Mouse (Mus musculus) stomach, embryonic 15.5 days (tissue): ENCODE results near the gene Tgfbr3. TPM values are rescaled to one million over a fixed set of nuclear protein-coding genes. Genes with fewer than 3 reads are reported as not detected.

Experiments used
- ATAC-seq: fragments of 200-750 bp; cut with Nextera tagmentation; 2 replicates; pipeline ENCODE4 v1.8.0; 2017; ENCODE audit warnings: low read depth, moderate number of reproducible peaks, moderate TSS enrichment; ENCODE audit not compliant: insufficient read depth, low FRiP score
- H3K27ac ChIP-seq: fragments of 300-500 bp; sonication (generic); 2 replicates; pipeline ENCODE4 v1.5.1; 2015; ENCODE audit warnings: mild to moderate bottlenecking, inconsistent platforms
- H3K27me3 ChIP-seq: fragments of 300-500 bp; sonication (generic); replicated peaks from 2 replicates; pipeline ENCODE4 v1.6.1; 2015; ENCODE audit warnings: inconsistent platforms
- H3K36me3 ChIP-seq: fragments of 300-500 bp; sonication (generic); 2 replicates; pipeline ENCODE4 v1.6.1; 2015; ENCODE audit warnings: inconsistent platforms
- H3K4me1 ChIP-seq: fragments of 300-500 bp; sonication (generic); 2 replicates; pipeline ENCODE4 v1.6.1; 2015; ENCODE audit warnings: inconsistent platforms
- H3K4me2 ChIP-seq: fragments of 300-500 bp; sonication (generic); 2 replicates; pipeline ENCODE4 v1.6.1; 2015; ENCODE audit warnings: mild to moderate bottlenecking, inconsistent platforms
- H3K4me3 ChIP-seq: fragments of 300-500 bp; sonication (generic); replicated peaks from 2 replicates; pipeline ENCODE4 v1.5.1; 2015; ENCODE audit warnings: inconsistent platforms
- H3K9ac ChIP-seq: fragments of 300-500 bp; sonication (generic); 2 replicates; pipeline ENCODE4 v1.6.1; 2015; ENCODE audit warnings: inconsistent platforms
- H3K9me3 ChIP-seq: fragments of 300-500 bp; sonication (generic); 2 replicates; pipeline ENCODE4 v1.6.1; 2016; ENCODE audit warnings: inconsistent platforms
- WGBS: fragments of 180-500 bp; shearing (Covaris S2); methylation state at CpG from one replicate; pipeline ENCODE4 v1.1.7; 2015; 5-methylcytosine and 5-hydroxymethylcytosine counted together
- polyA plus RNA-seq: library from polyadenylated mRNA; unstranded; fragments of >200 nt; fragmentation: Nextera tagmentation; extraction: Ambion mirVana; gene quantifications from 2 replicates; pipeline ENCODE4 v1.2.1, GENCODE M21; 2015

Tgfbr3 gene
- polyA plus RNA-seq, 1 experiment from 2014 or later = 20.3 TPM

- H3K9ac ChIP-seq = no peak overlapping the region
- WGBS = 73% methylated on average over 7 of the region's 7 CpGs
- no peak for ATAC-seq
Observed at GRCm38 (mm10) chr5:107097314-107097713, 192.1 kb downstream of the Tgfbr3 start.

GRCm38 (mm10) chr5:107094233-107094632 is 195.2 kb downstream of the Tgfbr3 start:
- 39% methylated on average over 5 of the region's 5 CpGs for WGBS
- Histone ChIP-seq H3K27ac (no peak overlapping the region), H3K27me3 (no peaks in the 10 kb centered on the region), H3K4me3 (no peak overlapping the region), H3K9me3 (no peaks in the 10 kb centered on the region), H3K4me1 (peaks cover 16% of the 10 kb centered on the region; the same call in 1 of the 2 replicates), H3K9ac (no peak overlapping the region), H3K36me3 (no peaks in the 10 kb centered on the region), H3K4me2 (no peak overlapping the region)
- ATAC-seq = no peak

More at GRCm38 (mm10) chr5:107097314-107097713, 192.1 kb downstream of the Tgfbr3 start:
- Histone ChIP-seq H3K27ac (no peak overlapping the region), H3K4me1 (peaks cover 16% of the 10 kb centered on the region; the same call in 1 of the 2 replicates), H3K9me3 (no peaks in the 10 kb centered on the region), H3K27me3 (no peaks in the 10 kb centered on the region), H3K36me3 (no peaks in the 10 kb centered on the region), H3K4me3 (no peak overlapping the region), H3K4me2 (no peak overlapping the region)

GRCm38 (mm10) chr5:107093253-107093652 is 196.2 kb downstream of the Tgfbr3 start:
- Histone ChIP-seq H3K9ac (no peak overlapping the region), H3K4me1 (peaks cover 14% of the 10 kb centered on the region; the same call in 1 of the 2 replicates), H3K4me3 (no peak overlapping the region), H3K36me3 (no peaks in the 10 kb centered on the region), H3K27ac (no peak overlapping the region), H3K27me3 (no peaks in the 10 kb centered on the region), H3K9me3 (no peaks in the 10 kb centered on the region), H3K4me2 (no peak overlapping the region)
- ATAC-seq = no peak
- WGBS = 88% methylated on average over 3 of the region's 3 CpGs

DNA sequence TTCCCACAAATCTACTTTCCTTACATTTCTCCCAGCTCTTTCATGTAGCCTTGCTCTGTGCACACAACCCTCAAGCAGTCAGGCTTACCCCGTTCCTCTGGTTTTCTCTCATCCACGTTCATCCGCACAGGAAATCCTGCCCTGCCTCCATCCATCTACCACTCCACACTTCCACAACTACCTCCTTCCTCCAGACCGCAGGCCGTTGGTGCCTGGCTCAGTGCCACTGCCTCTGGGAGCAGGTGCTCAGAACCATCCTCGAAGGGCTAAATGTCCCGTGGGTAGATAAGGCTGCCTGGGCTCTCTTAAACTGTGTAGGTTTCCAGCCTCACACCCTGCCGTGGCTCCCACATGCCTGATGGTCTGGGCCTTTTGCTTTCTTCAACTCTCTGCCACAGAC is 197.3 kb downstream of the Tgfbr3 start:
- H3K4me2 ChIP-seq = no peak overlapping the region
- no peaks in the 10 kb centered on the region for H3K27me3 ChIP-seq
- ATAC-seq = no peak
- H3K4me3 ChIP-seq = no peak overlapping the region
- H3K9me3 ChIP-seq = no peaks in the 10 kb centered on the region
- no peaks in the 10 kb centered on the region for H3K36me3 ChIP-seq
- H3K9ac ChIP-seq = no peak overlapping the region
- 53% methylated on average over 8 of the region's 8 CpGs for WGBS
- peaks cover 19% of the 10 kb centered on the region for H3K4me1 ChIP-seq
- no peak overlapping the region for H3K27ac ChIP-seq

GRCm38 (mm10) chr5:107089966-107090365 is 199.5 kb downstream of the Tgfbr3 start:
- H3K4me3 ChIP-seq = no peak overlapping the region
- no peaks in the 10 kb centered on the region for H3K36me3 ChIP-seq
- no peak overlapping the region for H3K4me2 ChIP-seq
- no peaks in the 10 kb centered on the region for H3K27me3 ChIP-seq
- WGBS = 61% methylated on average over 5 of the region's 5 CpGs
- no peak for ATAC-seq
- H3K9ac ChIP-seq = no peak overlapping the region
- H3K4me1 ChIP-seq = peaks cover 24% of the 10 kb centered on the region
- no peak overlapping the region for H3K27ac ChIP-seq
- H3K9me3 ChIP-seq = no peaks in the 10 kb centered on the region

GRCm38 (mm10) chr5:107087829-107088808 is 201.3 kb downstream of the Tgfbr3 start:
- H3K36me3 ChIP-seq = no peaks in the 10 kb centered on the region
- H3K4me2 ChIP-seq = peak overlapping the region; percentile 41
- peak overlapping the region; percentile 90 for H3K27ac ChIP-seq
- ATAC-seq = peak; percentile 83
- no peaks in the 10 kb centered on the region for H3K27me3 ChIP-seq
- H3K4me3 ChIP-seq = no peak overlapping the region
- no peaks in the 10 kb centered on the region for H3K9me3 ChIP-seq
- no peak overlapping the region for H3K9ac ChIP-seq
- WGBS = 16% methylated on average over 12 of the region's 12 CpGs
- peaks cover 22% of the 10 kb centered on the region for H3K4me1 ChIP-seq

- Histone ChIP-seq H3K9ac (no peak overlapping the region), H3K36me3 (no peaks in the 10 kb centered on the region), H3K4me3 (no peak overlapping the region), H3K9me3 (no peaks in the 10 kb centered on the region), H3K27me3 (no peaks in the 10 kb centered on the region), H3K4me2 (no peak overlapping the region), H3K4me1 (peaks cover 22% of the 10 kb centered on the region), H3K27ac (peak overlapping the region; percentile 90)
- WGBS = 23% methylated on average over 2 of the region's 2 CpGs
- ATAC-seq = peak; percentile 61
Observed at GRCm38 (mm10) chr5:107087291-107087690, 202.1 kb downstream of the Tgfbr3 start.

DNA sequence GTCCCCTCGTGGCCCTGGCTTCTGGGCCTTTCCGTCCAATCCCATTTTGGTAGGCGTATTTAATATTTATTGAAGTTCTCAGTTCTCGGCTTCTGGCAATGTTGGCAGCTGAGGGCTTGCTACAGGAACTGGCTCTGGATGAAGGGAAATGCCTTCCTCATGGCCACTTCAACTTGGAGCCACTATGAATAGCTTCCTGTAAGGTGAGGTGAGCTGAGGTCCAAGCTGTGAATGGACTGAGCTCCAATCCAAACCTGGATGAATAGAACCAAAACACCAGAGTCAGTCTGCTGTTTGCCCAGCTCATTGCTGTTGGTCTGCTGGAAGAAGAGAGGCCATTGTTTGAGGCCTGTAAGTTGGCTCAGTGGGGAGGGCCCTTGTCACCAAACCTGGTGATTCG is 203.3 kb downstream of the Tgfbr3 start:
- H3K4me1 ChIP-seq = peaks cover 22% of the 10 kb centered on the region
- H3K9ac ChIP-seq = no peak overlapping the region
- H3K27me3 ChIP-seq = no peaks in the 10 kb centered on the region
- no peaks in the 10 kb centered on the region for H3K9me3 ChIP-seq
- no peak overlapping the region for H3K4me3 ChIP-seq
- H3K27ac ChIP-seq = no peak overlapping the region
- 84% methylated on average over 5 of the region's 5 CpGs for WGBS
- no peak for ATAC-seq
- no peaks in the 10 kb centered on the region for H3K36me3 ChIP-seq
- H3K4me2 ChIP-seq = no peak overlapping the region

GRCm38 (mm10) chr5:107084431-107084830 is 205.0 kb downstream of the Tgfbr3 start:
- 82% methylated on average over 4 of the region's 4 CpGs for WGBS
- Histone ChIP-seq H3K9ac (no peak overlapping the region), H3K27me3 (no peaks in the 10 kb centered on the region), H3K36me3 (no peaks in the 10 kb centered on the region), H3K4me3 (no peak overlapping the region), H3K4me2 (no peak overlapping the region), H3K4me1 (peaks cover 27% of the 10 kb centered on the region), H3K9me3 (no peaks in the 10 kb centered on the region), H3K27ac (no peak overlapping the region)
- ATAC-seq = no peak

GRCm38 (mm10) chr5:107082011-107082410 is 207.4 kb downstream of the Tgfbr3 start:
- Histone ChIP-seq H3K4me1 (peaks cover 20% of the 10 kb centered on the region), H3K27me3 (no peaks in the 10 kb centered on the region), H3K4me3 (no peak overlapping the region), H3K4me2 (no peak overlapping the region), H3K27ac (no peak overlapping the region), H3K9me3 (no peaks in the 10 kb centered on the region), H3K36me3 (no peaks in the 10 kb centered on the region), H3K9ac (no peak overlapping the region)
- WGBS = 74% methylated on average over 3 of the region's 3 CpGs
- no peak for ATAC-seq

GRCm38 (mm10) chr5:107080986-107081624 is 208.3 kb downstream of the Tgfbr3 start:
- WGBS = 64% methylated on average over 12 of the region's 12 CpGs
- Histone ChIP-seq H3K36me3 (no peaks in the 10 kb centered on the region), H3K4me2 (no peak overlapping the region), H3K4me3 (no peak overlapping the region), H3K9me3 (no peaks in the 10 kb centered on the region), H3K4me1 (peaks cover 15% of the 10 kb centered on the region), H3K9ac (no peak overlapping the region), H3K27ac (no peak overlapping the region), H3K27me3 (no peaks in the 10 kb centered on the region)
- ATAC-seq = no peak

DNA sequence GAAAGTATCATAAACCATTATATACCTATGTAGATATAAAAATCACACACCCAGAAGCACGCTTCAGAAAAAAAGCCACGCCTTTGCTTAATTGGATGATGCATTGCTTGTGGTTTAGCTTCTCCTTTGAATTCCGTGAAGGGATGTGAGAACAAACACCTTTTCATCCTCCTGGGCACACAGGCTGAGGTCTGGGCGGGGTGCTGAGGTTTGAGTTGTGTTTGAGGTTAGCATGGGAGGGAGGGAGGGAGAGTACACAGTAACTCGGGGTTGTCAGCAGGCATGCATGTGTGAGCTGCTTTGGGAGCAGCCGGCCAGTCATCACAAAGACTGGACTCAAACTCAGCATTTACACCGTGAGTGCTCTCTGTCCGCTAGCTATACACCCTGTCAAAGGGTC is 209.5 kb downstream of the Tgfbr3 start:
- no peaks in the 10 kb centered on the region for H3K36me3 ChIP-seq
- H3K27ac ChIP-seq = peak overlapping the region; percentile 16; the same call in 1 of the 2 replicates
- H3K4me1 ChIP-seq = peaks cover 15% of the 10 kb centered on the region
- H3K9ac ChIP-seq = no peak overlapping the region
- no peak overlapping the region for H3K4me3 ChIP-seq
- no peak overlapping the region for H3K4me2 ChIP-seq
- 46% methylated on average over 8 of the region's 8 CpGs for WGBS
- no peaks in the 10 kb centered on the region for H3K27me3 ChIP-seq
- peak; percentile 54 for ATAC-seq
- no peaks in the 10 kb centered on the region for H3K9me3 ChIP-seq
